Mouse (Mus musculus): ENCODE results near the gene Spata32. TPM values are rescaled to one million over a fixed set of nuclear protein-coding genes. Genes with fewer than 3 reads are reported as not detected.
"Not testable (repeated sequence)": the region's sequence is repeated elsewhere in the genome, so short reads cannot be mapped to it uniquely, and the experiment has no call there.

Spata32 gene
- total and polyA plus RNA-seq, 2 experiments: not detected

- TF ChIP-seq POLR2A (IDR thresholded peaks at IDR 0.05; ENCODE audit: extremely low read depth, insufficient read depth, low read length): no peak
- peak; percentile 93 for TF ChIP-seq CTCF (IDR thresholded peaks at IDR 0.05; ENCODE audit: low read depth, low read length)
- DNase-seq (ENCODE audit: extremely low read depth, low read depth, low spot score): peak; percentile 40
- H3K27ac ChIP-seq (replicated peaks; ENCODE audit: insufficient read depth, low read depth, low read length): no peak overlapping the region
- no peaks in the 10 kb centered on the region for H3K79me2 ChIP-seq (ENCODE audit: control insufficient read depth, insufficient read depth, low read length)
- no peaks in the 10 kb centered on the region for H3K4me1 ChIP-seq (ENCODE audit: control insufficient read depth, insufficient read depth, low read length)
- WGBS: 28% methylated on average over 7 of the region's 7 CpGs
- no peaks in the 10 kb centered on the region for H3K27me3 ChIP-seq (ENCODE audit: control insufficient read depth, insufficient read depth, low read length)
- no peaks in the 10 kb centered on the region for H3K36me3 ChIP-seq (ENCODE audit: control insufficient read depth, insufficient read depth, low read length)
- H3K9ac ChIP-seq (ENCODE audit: low read depth, low read length): no peak overlapping the region
- no peak overlapping the region for H3K4me3 ChIP-seq (ENCODE audit: insufficient read depth, low read depth, low read length)
These were observed 14.7 kb upstream of the Spata32 start for GRCm38 (mm10) chr11:103232966-103233365.

GRCm38 (mm10) chr11:103231367-103231766, 13.1 kb upstream of the Spata32 start:
- no peak overlapping the region for H3K4me3 ChIP-seq (ENCODE audit: insufficient read depth, low read depth, low read length)
- H3K79me2 ChIP-seq (ENCODE audit: control insufficient read depth, insufficient read depth, low read length): no peaks in the 10 kb centered on the region
- no peak for TF ChIP-seq POLR2A (IDR thresholded peaks at IDR 0.05; ENCODE audit: extremely low read depth, insufficient read depth, low read length)
- no peak overlapping the region for H3K9ac ChIP-seq (ENCODE audit: low read depth, low read length)
- DNase-seq (ENCODE audit: extremely low read depth, low read depth, low spot score): no peak
- no peaks in the 10 kb centered on the region for H3K36me3 ChIP-seq (ENCODE audit: control insufficient read depth, insufficient read depth, low read length)
- no peaks in the 10 kb centered on the region for H3K27me3 ChIP-seq (ENCODE audit: control insufficient read depth, insufficient read depth, low read length)
- H3K4me1 ChIP-seq (ENCODE audit: control insufficient read depth, insufficient read depth, low read length): no peaks in the 10 kb centered on the region
- H3K27ac ChIP-seq (replicated peaks; ENCODE audit: insufficient read depth, low read depth, low read length): no peak overlapping the region
- 95% methylated on average over 7 of the region's 7 CpGs for WGBS

GRCm38 (mm10) chr11:103230626-103231025, 12.4 kb upstream of the Spata32 start:
- no peak for DNase-seq (ENCODE audit: extremely low read depth, low read depth, low spot score)
- WGBS: 97% methylated on average over 19 of the region's 19 CpGs
- no peak overlapping the region for H3K4me3 ChIP-seq (ENCODE audit: insufficient read depth, low read depth, low read length)
- H3K27me3 ChIP-seq (ENCODE audit: control insufficient read depth, insufficient read depth, low read length): no peaks in the 10 kb centered on the region
- H3K9ac ChIP-seq (ENCODE audit: low read depth, low read length): no peak overlapping the region
- H3K79me2 ChIP-seq (ENCODE audit: control insufficient read depth, insufficient read depth, low read length): no peaks in the 10 kb centered on the region
- no peak for TF ChIP-seq CTCF (IDR thresholded peaks at IDR 0.05; ENCODE audit: low read depth, low read length)
- TF ChIP-seq POLR2A (IDR thresholded peaks at IDR 0.05; ENCODE audit: extremely low read depth, insufficient read depth, low read length): no peak
- no peak overlapping the region for H3K27ac ChIP-seq (replicated peaks; ENCODE audit: insufficient read depth, low read depth, low read length)
- no peaks in the 10 kb centered on the region for H3K4me1 ChIP-seq (ENCODE audit: control insufficient read depth, insufficient read depth, low read length)
- H3K36me3 ChIP-seq (ENCODE audit: control insufficient read depth, insufficient read depth, low read length): no peaks in the 10 kb centered on the region

- H3K4me3 ChIP-seq (ENCODE audit: insufficient read depth, low read depth, low read length): no peak overlapping the region
- TF ChIP-seq POLR2A (IDR thresholded peaks at IDR 0.05; ENCODE audit: extremely low read depth, insufficient read depth, low read length) (no peak), CTCF (IDR thresholded peaks at IDR 0.05; ENCODE audit: low read depth, low read length) (no peak)
- no peaks in the 10 kb centered on the region; the same call in 1 of the 2 replicates for H3K36me3 ChIP-seq (ENCODE audit: control insufficient read depth, insufficient read depth, low read length)
- no peaks in the 10 kb centered on the region for H3K27me3 ChIP-seq (ENCODE audit: control insufficient read depth, insufficient read depth, low read length)
- no peaks in the 10 kb centered on the region for H3K79me2 ChIP-seq (ENCODE audit: control insufficient read depth, insufficient read depth, low read length)
- no peak overlapping the region for H3K27ac ChIP-seq (replicated peaks; ENCODE audit: insufficient read depth, low read depth, low read length)
- no peak for DNase-seq (ENCODE audit: extremely low read depth, low read depth, low spot score)
- WGBS: 95% methylated on average over 2 of the region's 2 CpGs
- H3K9ac ChIP-seq (ENCODE audit: low read depth, low read length): no peak overlapping the region
- no peaks in the 10 kb centered on the region for H3K4me1 ChIP-seq (ENCODE audit: control insufficient read depth, insufficient read depth, low read length)
These were observed 11.4 kb upstream of the Spata32 start for GRCm38 (mm10) chr11:103229608-103230007.

GRCm38 (mm10) chr11:103223951-103224456, 5.8 kb upstream of the Spata32 start:
- Histone ChIP-seq H3K79me2 (ENCODE audit: control insufficient read depth, insufficient read depth, low read length) (no peaks in the 10 kb centered on the region), H3K36me3 (ENCODE audit: control insufficient read depth, insufficient read depth, low read length) (no peaks in the 10 kb centered on the region; the same call in 1 of the 2 replicates), H3K4me1 (ENCODE audit: control insufficient read depth, insufficient read depth, low read length) (no peaks in the 10 kb centered on the region), H3K27ac (replicated peaks; ENCODE audit: insufficient read depth, low read depth, low read length) (peak overlapping the region; percentile 62), H3K4me3 (ENCODE audit: insufficient read depth, low read depth, low read length) (peak overlapping the region; percentile 18; the same call in 1 of the 2 replicates), H3K9ac (ENCODE audit: low read depth, low read length) (no peak overlapping the region), H3K27me3 (ENCODE audit: control insufficient read depth, insufficient read depth, low read length) (no peaks in the 10 kb centered on the region)
- 76% methylated on average over 18 of the region's 18 CpGs for WGBS
- DNase-seq (ENCODE audit: extremely low read depth, low read depth, low spot score): no peak
- no peak for TF ChIP-seq CTCF (IDR thresholded peaks at IDR 0.05; ENCODE audit: low read depth, low read length)
- no peak for TF ChIP-seq POLR2A (IDR thresholded peaks at IDR 0.05; ENCODE audit: extremely low read depth, insufficient read depth, low read length)

- WGBS: 75% methylated on average over 10 of the region's 10 CpGs
- TF ChIP-seq POLR2A (IDR thresholded peaks at IDR 0.05; ENCODE audit: extremely low read depth, insufficient read depth, low read length) (no peak), CTCF (IDR thresholded peaks at IDR 0.05; ENCODE audit: low read depth, low read length) (no peak)
- H3K27me3 ChIP-seq (ENCODE audit: control insufficient read depth, insufficient read depth, low read length): no peaks in the 10 kb centered on the region
- H3K36me3 ChIP-seq (ENCODE audit: control insufficient read depth, insufficient read depth, low read length): no peaks in the 10 kb centered on the region; the same call in 1 of the 2 replicates
- H3K4me1 ChIP-seq (ENCODE audit: control insufficient read depth, insufficient read depth, low read length): no peaks in the 10 kb centered on the region
- DNase-seq (ENCODE audit: extremely low read depth, low read depth, low spot score): peak; percentile 21
- H3K4me3 ChIP-seq (ENCODE audit: insufficient read depth, low read depth, low read length): no peak overlapping the region
- H3K79me2 ChIP-seq (ENCODE audit: control insufficient read depth, insufficient read depth, low read length): no peaks in the 10 kb centered on the region
- no peak overlapping the region for H3K27ac ChIP-seq (replicated peaks; ENCODE audit: insufficient read depth, low read depth, low read length)
- no peak overlapping the region for H3K9ac ChIP-seq (ENCODE audit: low read depth, low read length)
These were observed 5.2 kb upstream of the Spata32 start for GRCm38 (mm10) chr11:103223444-103223843.

- H3K36me3 ChIP-seq (ENCODE audit: control insufficient read depth, insufficient read depth, low read length); DNase-seq (ENCODE audit: extremely low read depth, low read depth, low spot score); H3K4me3 ChIP-seq (ENCODE audit: insufficient read depth, low read depth, low read length); H3K27ac ChIP-seq (replicated peaks; ENCODE audit: insufficient read depth, low read depth, low read length); H3K27me3 ChIP-seq (ENCODE audit: control insufficient read depth, insufficient read depth, low read length); H3K79me2 ChIP-seq (ENCODE audit: control insufficient read depth, insufficient read depth, low read length); H3K9ac ChIP-seq (ENCODE audit: low read depth, low read length); H3K4me1 ChIP-seq (ENCODE audit: control insufficient read depth, insufficient read depth, low read length): not testable (repeated sequence)
- 80% methylated on average over 4 of the region's 4 CpGs for WGBS
These were observed 4.5 kb upstream of the Spata32 start for GRCm38 (mm10) chr11:103222718-103223117.

All from liver, adult 2 months (tissue).